Mouse (Mus musculus) c-Kit-positive CD71-positive TER-119-negative erythroid progenitor cells, embryonic 14.5 days (primary cell): ENCODE results near the gene Hexa.
A peak's percentile ranks its signal among the peaks of the same experiment; 100 is the strongest.

Experiments used
- DNase-seq: peaks from one replicate; pipeline ENCODE4 v3.0.0-alpha.2; 2013; ENCODE audit warnings: low read depth

Hexa gene

GRCm38 (mm10) chr9:59539441-59540137 is at the start of gene Hexa, which contains the start of gene Tmem202:
Gene Hexa, plus strand, starts transcription at chr9:59539540.
Gene Tmem202, minus strand, starts transcription at chr9:59539847.
- DNase-seq = peak; percentile 56

GRCm38 (mm10) chr9:59508146-59508545 is 31.2 kb upstream of the Hexa start:
- no peak for DNase-seq

DNA sequence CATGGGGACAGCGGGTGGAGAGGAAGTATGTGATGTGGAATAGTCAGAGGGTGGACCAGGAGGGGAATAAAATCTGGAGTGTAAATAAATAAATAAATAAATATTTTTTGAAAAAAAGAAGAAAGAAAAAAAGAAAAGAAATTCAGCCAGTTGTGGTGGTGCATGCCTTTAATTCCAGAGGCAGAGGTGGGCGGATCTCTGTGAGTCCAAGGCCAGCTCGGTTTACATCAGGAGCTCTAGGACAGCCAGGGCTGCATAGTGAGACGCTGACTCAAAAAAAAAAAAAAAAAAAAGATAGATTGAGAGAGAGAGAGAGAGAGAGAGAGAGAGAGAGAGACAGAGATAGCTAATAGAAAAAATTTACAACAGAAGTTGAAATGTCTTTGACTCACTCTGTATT is 27.0 kb upstream of the Hexa start:
- no peak for DNase-seq

- no peak for DNase-seq
Observed at GRCm38 (mm10) chr9:59515069-59515468, 24.3 kb upstream of the Hexa start.

DNA sequence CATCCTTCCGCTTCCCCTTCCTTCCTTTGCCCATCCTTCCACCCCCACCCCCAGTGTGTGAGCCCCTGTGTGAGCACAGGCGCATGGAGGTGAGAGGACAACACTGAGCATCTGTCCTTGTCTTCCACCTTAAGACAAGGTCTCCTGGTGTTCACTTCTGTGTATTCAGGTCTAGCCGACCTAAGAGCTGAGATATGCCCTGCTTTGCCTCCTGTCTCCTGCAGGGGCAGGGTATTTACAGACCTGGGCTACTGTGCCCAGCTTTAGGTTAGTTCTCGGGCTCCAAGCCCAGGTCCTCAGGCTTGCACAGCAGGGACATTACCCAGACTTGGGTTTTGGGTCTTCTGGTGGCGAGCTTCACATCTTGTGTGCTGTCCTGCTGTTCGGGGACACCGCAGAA is 22.2 kb upstream of the Hexa start:
- no peak for DNase-seq

DNA sequence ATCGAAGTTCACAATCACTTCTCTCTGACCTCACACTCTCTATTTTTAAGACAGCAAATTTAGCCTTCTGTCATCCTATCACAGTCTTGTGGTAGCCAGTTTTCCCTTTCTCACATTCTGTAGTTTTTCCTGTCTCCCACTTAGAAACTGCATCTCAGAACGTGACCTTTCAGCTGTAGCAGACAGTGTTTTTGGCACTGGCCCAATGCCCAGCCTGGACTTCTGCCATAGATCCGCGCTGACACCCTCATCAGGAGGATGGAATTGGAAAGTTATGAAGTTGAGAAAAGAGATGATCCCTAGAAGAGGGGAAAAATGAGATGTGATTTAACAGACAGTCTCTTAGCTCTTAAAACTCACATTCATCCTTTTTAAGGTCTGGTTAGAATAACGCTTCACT is 20.4 kb upstream of the Hexa start:
- no peak for DNase-seq

GRCm38 (mm10) chr9:59519396-59519795 is 19.9 kb upstream of the Hexa start:
- no peak for DNase-seq

- no peak for DNase-seq
Observed at GRCm38 (mm10) chr9:59522906-59523305, 16.4 kb upstream of the Hexa start.

DNA sequence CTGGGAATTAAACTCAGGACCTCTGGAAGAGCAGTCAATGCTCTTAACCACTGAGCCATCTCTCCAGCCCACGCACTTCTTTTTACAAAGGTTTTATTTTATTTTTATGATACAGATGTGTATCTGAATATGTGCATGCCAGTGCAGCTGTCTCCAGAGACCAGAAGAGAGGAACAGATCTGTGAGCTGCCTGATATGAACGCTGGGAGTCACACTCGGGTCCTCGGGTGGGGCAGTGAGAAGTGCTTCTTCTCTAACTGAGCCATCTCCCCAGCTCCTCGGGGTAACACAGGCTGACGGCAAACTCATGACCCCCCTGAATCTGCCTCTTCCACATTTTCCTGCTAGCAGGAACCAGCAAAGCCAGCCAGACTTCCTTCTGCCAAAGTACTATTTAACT is 12.6 kb upstream of the Hexa start:
- no peak for DNase-seq

GRCm38 (mm10) chr9:59527580-59527979 is 11.8 kb upstream of the Hexa start:
- no peak for DNase-seq

DNA sequence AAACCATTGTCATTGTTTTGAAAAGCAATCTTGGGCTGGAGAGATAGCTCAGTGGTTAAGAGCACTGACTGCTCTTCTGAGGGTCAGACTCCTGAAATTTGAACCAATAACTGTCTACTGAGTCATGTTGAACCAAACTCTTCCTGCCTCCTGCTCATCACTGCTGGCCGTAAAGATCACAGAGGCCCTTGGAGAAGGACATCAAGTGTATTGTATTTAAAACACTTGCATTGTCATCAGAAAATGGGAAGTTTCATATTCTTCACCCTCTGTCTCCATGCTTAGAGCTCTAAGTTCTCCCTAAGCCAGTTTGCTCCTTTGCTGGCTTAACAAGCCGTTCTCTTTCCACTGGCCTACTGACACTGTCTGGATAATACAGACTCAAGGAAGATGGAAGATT is 11.1 kb upstream of the Hexa start:
- no peak for DNase-seq

DNA sequence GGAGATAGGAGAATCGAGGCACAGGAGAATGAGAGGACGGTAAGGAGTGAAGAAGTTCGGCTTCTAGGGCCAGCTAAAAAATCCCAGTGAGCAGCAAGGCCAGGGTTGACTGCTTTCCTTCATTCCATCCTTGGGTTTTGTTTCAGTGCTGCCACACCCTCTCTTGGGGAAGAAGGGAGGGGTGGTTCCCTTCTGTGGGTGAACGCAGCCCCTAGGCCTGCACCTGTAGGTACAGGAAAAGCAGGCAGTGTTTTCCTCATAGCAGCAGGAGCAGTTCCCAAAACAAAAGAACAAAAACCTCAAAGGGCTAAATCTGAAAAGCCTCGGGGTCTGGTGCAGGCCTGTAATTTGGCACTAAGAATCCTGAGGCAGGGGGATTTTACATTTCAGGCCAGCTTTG is 7.7 kb upstream of the Hexa start:
- no peak for DNase-seq

DNA sequence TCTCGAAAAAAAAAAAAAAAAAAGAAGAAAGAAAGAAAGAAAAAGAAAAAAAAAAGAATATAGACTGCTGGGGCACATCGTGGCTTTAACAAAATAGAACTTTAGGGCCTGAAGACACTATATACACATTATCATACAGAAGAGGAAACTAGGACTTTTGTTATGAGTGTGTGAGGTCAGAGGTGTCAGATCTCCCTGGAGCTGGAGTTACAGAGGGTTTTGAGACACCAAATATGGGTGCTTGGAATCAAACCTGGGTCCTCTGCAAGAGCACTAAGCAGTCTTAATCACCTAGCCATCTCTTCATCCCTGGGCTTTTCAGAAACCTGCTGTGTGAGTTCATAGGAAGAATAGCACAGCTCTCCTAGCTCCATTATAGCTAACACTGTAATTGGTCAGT is 5.9 kb upstream of the Hexa start:
- DNase-seq = no peak

GRCm38 (mm10) chr9:59533889-59534288 is 5.5 kb upstream of the Hexa start:
- no peak for DNase-seq

DNA sequence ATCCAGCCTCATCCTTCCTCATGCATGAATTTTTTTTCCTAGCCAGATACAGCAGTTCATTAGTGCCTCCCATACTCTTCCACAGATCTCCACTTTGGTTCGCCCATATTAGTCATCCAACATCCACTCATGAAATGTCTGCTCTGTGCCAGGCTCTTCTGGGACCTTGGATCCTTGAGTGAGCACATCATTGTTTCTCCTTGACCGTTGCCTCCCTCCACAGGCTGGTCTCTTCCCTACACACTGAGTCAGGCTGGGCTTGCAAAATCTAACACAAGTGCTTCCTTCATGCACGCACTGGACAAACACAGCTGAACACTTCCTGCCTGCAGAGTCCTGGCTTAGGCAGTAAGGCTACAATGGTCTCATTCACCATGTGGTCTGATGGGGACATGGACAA is 1.7 kb upstream of the Hexa start:
- DNase-seq = no peak

GRCm38 (mm10) chr9:59541617-59542016 is 2.3 kb downstream of the Hexa start:
- no peak for DNase-seq

- no peak for DNase-seq
Observed at GRCm38 (mm10) chr9:59542766-59543324, 3.5 kb downstream of the Hexa start.

- DNase-seq = no peak
Observed at GRCm38 (mm10) chr9:59544739-59545138, 5.4 kb downstream of the Hexa start.

DNA sequence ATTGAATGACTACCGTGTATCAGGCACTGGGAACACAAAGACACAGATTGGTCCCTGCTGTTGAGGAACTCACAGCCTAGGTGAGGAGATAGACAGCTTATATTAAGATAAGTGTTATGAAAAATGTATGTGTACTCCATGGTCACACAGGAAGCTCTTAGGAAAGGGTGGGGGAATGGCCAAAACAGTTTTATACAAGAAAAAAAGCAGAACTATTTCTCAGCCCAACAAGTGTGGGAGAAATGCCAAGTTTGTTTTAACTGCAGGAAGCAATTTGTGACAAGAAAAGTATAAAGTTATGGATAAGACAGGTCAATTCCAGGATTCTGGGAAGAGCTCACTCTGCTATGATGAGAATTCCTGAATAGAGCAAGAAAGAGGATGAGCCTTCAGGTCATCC is 8.5 kb downstream of the Hexa start:
- no peak for DNase-seq

GRCm38 (mm10) chr9:59548961-59549487 is 9.7 kb downstream of the Hexa start:
- DNase-seq = no peak

GRCm38 (mm10) chr9:59550077-59550476 is 10.7 kb downstream of the Hexa start:
- DNase-seq = no peak

- DNase-seq = no peak
Observed at GRCm38 (mm10) chr9:59551017-59551416, 11.7 kb downstream of the Hexa start.

- no peak for DNase-seq
Observed at GRCm38 (mm10) chr9:59551620-59552031, 12.3 kb downstream of the Hexa start.

DNA sequence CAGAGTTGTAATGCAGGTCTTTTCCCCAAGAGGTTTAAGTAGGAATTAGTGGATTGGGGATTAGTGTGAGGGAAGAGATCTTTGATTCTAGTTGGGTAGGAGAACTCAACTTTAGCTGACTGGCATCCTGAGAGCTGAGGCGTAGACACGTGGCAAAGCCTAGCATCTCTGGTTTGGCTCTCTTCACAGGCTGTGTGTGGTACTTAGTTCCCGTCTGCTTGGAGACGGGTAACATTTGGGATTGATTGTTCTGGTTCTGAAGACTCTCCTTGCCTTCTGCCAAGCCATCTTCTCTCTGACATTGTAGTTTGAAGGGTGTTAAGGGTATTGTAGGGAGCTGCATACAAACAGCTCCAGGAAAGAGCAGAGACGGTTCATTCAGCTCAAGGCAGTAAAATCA is 13.3 kb downstream of the Hexa start:
- no peak for DNase-seq
